Mouse (Mus musculus): ENCODE data around the gene Adcyap1r1. TPM values are rescaled to one million over a fixed set of nuclear protein-coding genes. Genes with fewer than 3 reads are reported as not detected.

Gene Adcyap1r1
- total and polyA plus RNA-seq, 2 experiments, result 0.74 to 0.78 TPM

- DNase-seq (ENCODE audit: extremely low read depth, low read depth, low spot score), result no peak
- Histone ChIP-seq H3K4me3 (ENCODE audit: insufficient read depth, low read depth, low read length) (no peak overlapping the region), H3K36me3 (ENCODE audit: control insufficient read depth, insufficient read depth, low read length) (no peaks in the 10 kb centered on the region), H3K79me2 (ENCODE audit: control insufficient read depth, insufficient read depth, low read length) (no peaks in the 10 kb centered on the region), H3K4me1 (ENCODE audit: control insufficient read depth, insufficient read depth, low read length) (no peaks in the 10 kb centered on the region), H3K9ac (ENCODE audit: low read depth, low read length) (no peak overlapping the region), H3K27ac (replicated peaks; ENCODE audit: insufficient read depth, low read depth, low read length) (no peak overlapping the region), H3K27me3 (ENCODE audit: control insufficient read depth, insufficient read depth, low read length) (no peaks in the 10 kb centered on the region)
- TF ChIP-seq POLR2A (IDR thresholded peaks at IDR 0.05; ENCODE audit: extremely low read depth, insufficient read depth, low read length), result no peak
- no peak for TF ChIP-seq CTCF (IDR thresholded peaks at IDR 0.05; ENCODE audit: low read depth, low read length)
- 27% methylated on average over 2 of the region's 2 CpGs for WGBS
These were observed 7.7 kb upstream of the Adcyap1r1 start for GRCm38 (mm10) chr6:55443927-55444688.

DNA sequence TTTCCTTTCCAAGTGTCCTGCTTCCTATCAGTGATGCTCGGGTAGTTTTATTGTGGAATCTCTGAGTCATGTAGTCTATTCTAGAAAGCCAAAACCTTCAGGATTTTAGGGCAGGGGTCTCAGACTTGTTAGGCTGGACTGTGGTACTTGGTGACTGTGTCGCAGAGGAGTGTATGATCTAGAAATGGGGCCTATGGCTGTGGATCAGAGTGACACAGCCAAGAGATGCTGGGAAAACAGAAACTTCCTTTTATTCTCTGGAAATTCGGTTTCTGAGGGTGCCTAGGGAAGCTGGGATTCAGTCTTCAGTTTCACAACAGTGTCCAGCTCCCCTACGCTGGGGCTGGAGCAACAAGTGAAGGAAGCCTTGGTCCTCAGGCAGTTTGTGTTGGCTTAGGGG is 7.1 kb upstream of the Adcyap1r1 start:
- no peak for TF ChIP-seq POLR2A (IDR thresholded peaks at IDR 0.05; ENCODE audit: extremely low read depth, insufficient read depth, low read length)
- TF ChIP-seq CTCF (IDR thresholded peaks at IDR 0.05; ENCODE audit: low read depth, low read length), result no peak
- no peak overlapping the region for H3K9ac ChIP-seq (ENCODE audit: low read depth, low read length)
- no peaks in the 10 kb centered on the region for H3K27me3 ChIP-seq (ENCODE audit: control insufficient read depth, insufficient read depth, low read length)
- no peaks in the 10 kb centered on the region for H3K79me2 ChIP-seq (ENCODE audit: control insufficient read depth, insufficient read depth, low read length)
- no peak for DNase-seq (ENCODE audit: extremely low read depth, low read depth, low spot score)
- no peak overlapping the region; the same call in 1 of the 2 replicates for H3K27ac ChIP-seq (replicated peaks; ENCODE audit: insufficient read depth, low read depth, low read length)
- H3K36me3 ChIP-seq (ENCODE audit: control insufficient read depth, insufficient read depth, low read length), result no peaks in the 10 kb centered on the region
- no peak overlapping the region for H3K4me3 ChIP-seq (ENCODE audit: insufficient read depth, low read depth, low read length)
- no peaks in the 10 kb centered on the region for H3K4me1 ChIP-seq (ENCODE audit: control insufficient read depth, insufficient read depth, low read length)
- 48% methylated on average over 4 of the region's 4 CpGs for WGBS

GRCm38 (mm10) chr6:55448199-55448598 is 3.6 kb upstream of the Adcyap1r1 start:
- Histone ChIP-seq H3K36me3 (ENCODE audit: control insufficient read depth, insufficient read depth, low read length) (no peaks in the 10 kb centered on the region), H3K27ac (replicated peaks; ENCODE audit: insufficient read depth, low read depth, low read length) (no peak overlapping the region), H3K4me3 (ENCODE audit: insufficient read depth, low read depth, low read length) (no peak overlapping the region), H3K9ac (ENCODE audit: low read depth, low read length) (no peak overlapping the region), H3K27me3 (ENCODE audit: control insufficient read depth, insufficient read depth, low read length) (peaks cover 3% of the 10 kb centered on the region; the same call in 1 of the 2 replicates), H3K79me2 (ENCODE audit: control insufficient read depth, insufficient read depth, low read length) (no peaks in the 10 kb centered on the region), H3K4me1 (ENCODE audit: control insufficient read depth, insufficient read depth, low read length) (no peaks in the 10 kb centered on the region)
- 78% methylated on average over 9 of the region's 9 CpGs for WGBS
- DNase-seq (ENCODE audit: extremely low read depth, low read depth, low spot score), result no peak
- no peak for TF ChIP-seq CTCF (IDR thresholded peaks at IDR 0.05; ENCODE audit: low read depth, low read length)
- TF ChIP-seq POLR2A (IDR thresholded peaks at IDR 0.05; ENCODE audit: extremely low read depth, insufficient read depth, low read length), result no peak

DNA sequence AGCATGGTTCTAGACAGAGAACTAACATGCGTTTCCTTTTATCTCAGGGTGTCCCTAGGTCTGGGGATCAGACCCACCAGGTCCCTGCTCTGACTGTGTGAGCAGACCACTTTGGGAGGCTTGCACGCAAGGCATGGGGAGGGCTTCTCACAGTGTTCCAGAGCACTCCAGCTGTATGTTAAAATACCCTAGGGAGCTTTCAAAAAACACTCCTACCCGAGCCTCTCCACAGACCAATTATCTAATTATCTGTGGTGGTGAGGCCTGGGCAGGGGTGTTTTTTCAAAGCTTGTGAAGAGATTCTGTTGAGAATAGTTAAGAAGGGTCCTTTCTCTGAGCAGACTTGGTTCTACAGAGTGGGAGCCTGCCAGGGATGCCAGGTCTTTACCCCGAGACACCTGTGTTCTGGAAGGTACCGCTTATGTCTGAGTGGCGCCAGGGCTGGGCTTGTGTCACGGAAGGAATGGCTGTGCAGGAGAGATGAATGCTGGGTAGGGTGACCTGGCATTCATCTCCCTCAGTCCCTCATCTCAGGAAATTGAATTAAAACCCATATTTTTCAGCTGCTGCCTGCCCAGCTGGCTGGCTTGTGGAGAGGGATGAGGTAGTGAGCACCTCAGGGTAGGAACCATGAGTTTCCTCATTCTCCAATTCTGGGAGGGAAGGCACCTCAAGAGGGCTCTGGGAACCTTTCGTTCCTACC is 2.7 kb upstream of the Adcyap1r1 start:
- no peak overlapping the region for H3K27ac ChIP-seq (replicated peaks; ENCODE audit: insufficient read depth, low read depth, low read length)
- H3K9ac ChIP-seq (ENCODE audit: low read depth, low read length), result no peak overlapping the region
- no peaks in the 10 kb centered on the region for H3K4me1 ChIP-seq (ENCODE audit: control insufficient read depth, insufficient read depth, low read length)
- no peaks in the 10 kb centered on the region for H3K79me2 ChIP-seq (ENCODE audit: control insufficient read depth, insufficient read depth, low read length)
- no peak for DNase-seq (ENCODE audit: extremely low read depth, low read depth, low spot score)
- H3K36me3 ChIP-seq (ENCODE audit: control insufficient read depth, insufficient read depth, low read length), result no peaks in the 10 kb centered on the region
- TF ChIP-seq CTCF (IDR thresholded peaks at IDR 0.05; ENCODE audit: low read depth, low read length) (no peak), POLR2A (IDR thresholded peaks at IDR 0.05; ENCODE audit: extremely low read depth, insufficient read depth, low read length) (no peak)
- no peak overlapping the region for H3K4me3 ChIP-seq (ENCODE audit: insufficient read depth, low read depth, low read length)
- H3K27me3 ChIP-seq (ENCODE audit: control insufficient read depth, insufficient read depth, low read length), result peaks cover 3% of the 10 kb centered on the region; the same call in 1 of the 2 replicates
- 79% methylated on average over 8 of the region's 8 CpGs for WGBS

DNA sequence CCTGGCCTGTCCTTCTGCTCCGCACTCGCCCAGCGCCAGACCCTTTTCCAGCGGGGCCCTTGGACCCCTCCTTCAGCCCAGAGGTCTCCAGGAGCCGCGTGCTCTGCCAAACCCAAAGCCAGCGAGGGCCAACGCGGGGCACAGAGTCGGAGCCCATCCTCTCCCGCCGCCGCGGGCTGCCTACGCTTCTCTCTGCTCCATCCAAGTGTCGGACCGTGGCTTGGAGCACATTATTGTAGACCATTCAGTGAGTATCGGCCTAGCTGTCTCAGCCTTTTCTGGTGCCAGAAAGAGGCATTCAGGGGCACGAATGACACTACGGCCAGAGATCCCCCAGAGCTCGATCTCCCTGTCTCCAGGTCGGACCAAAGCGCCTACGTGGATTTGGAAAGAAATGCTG is 603 bp downstream of the Adcyap1r1 start:
- H3K9ac ChIP-seq (ENCODE audit: low read depth, low read length), result peak overlapping the region; percentile 51; the same call in 1 of the 2 replicates
- TF ChIP-seq POLR2A (IDR thresholded peaks at IDR 0.05; ENCODE audit: extremely low read depth, insufficient read depth, low read length) (no peak), CTCF (IDR thresholded peaks at IDR 0.05; ENCODE audit: low read depth, low read length) (no peak)
- no peak for DNase-seq (ENCODE audit: extremely low read depth, low read depth, low spot score)

More for the DNA sequence above, 603 bp downstream of the Adcyap1r1 start:
- peak overlapping the region; percentile 55; the same call in 1 of the 2 replicates for H3K4me3 ChIP-seq (ENCODE audit: insufficient read depth, low read depth, low read length)
- 3% methylated on average over 24 of the region's 24 CpGs for WGBS
- H3K27me3 ChIP-seq (ENCODE audit: control insufficient read depth, insufficient read depth, low read length), result peaks cover 3% of the 10 kb centered on the region; the same call in 1 of the 2 replicates
- H3K27ac ChIP-seq (replicated peaks; ENCODE audit: insufficient read depth, low read depth, low read length), result no peak overlapping the region
- H3K36me3 ChIP-seq (ENCODE audit: control insufficient read depth, insufficient read depth, low read length), result no peaks in the 10 kb centered on the region
- H3K79me2 ChIP-seq (ENCODE audit: control insufficient read depth, insufficient read depth, low read length), result no peaks in the 10 kb centered on the region
- H3K4me1 ChIP-seq (ENCODE audit: control insufficient read depth, insufficient read depth, low read length), result no peaks in the 10 kb centered on the region
